Mouse (Mus musculus) stomach, embryonic 16.5 days (tissue): ENCODE data around the gene Kremen1. TPM values are rescaled to one million over a fixed set of nuclear protein-coding genes. Genes with fewer than 3 reads are reported as not detected.

Experiments
- polyA plus RNA-seq: library from polyadenylated mRNA; unstranded; fragments of >200 nt; fragmentation: Nextera tagmentation; extraction: Ambion mirVana; gene quantifications from 2 replicates; pipeline ENCODE4 v1.2.1, GENCODE M21; 2015

The Kremen1 gene
- polyA plus RNA-seq, 1 experiment from 2014 or later = 24.0 TPM

Other genes with a start within 250 kb of the Kremen1 start
- gene Rasl10a, start 203.4 kb downstream of the Kremen1 start, polyA plus RNA-seq = 0.49 and 1.8 TPM in 2 replicates
- 11.0 and 14.1 TPM in 2 replicates for gene Gas2l1, start 196.2 kb downstream of the Kremen1 start, polyA plus RNA-seq
- gene Rhbdd3, start 162.6 kb downstream of the Kremen1 start, polyA plus RNA-seq = 24.8 and 25.2 TPM in 2 replicates
- gene Ewsr1, start 162.3 kb downstream of the Kremen1 start, polyA plus RNA-seq = 530 and 537 TPM in 2 replicates
- 59.1 and 60.4 TPM in 2 replicates for gene Emid1, start 109.3 kb downstream of the Kremen1 start, polyA plus RNA-seq
- gene Znrf3, start 183.3 kb upstream of the Kremen1 start, polyA plus RNA-seq = 13.3 and 13.9 TPM in 2 replicates